Mouse (Mus musculus) splenic B cell, adult 2 months (primary cell): Measurements from ENCODE around the gene Nrip2.
A peak's percentile ranks its signal among the peaks of the same experiment; 100 is the strongest.

Source experiments
- DNase-seq: peaks from one replicate; pipeline ENCODE4 v3.0.0-alpha.2; 2011; ENCODE audit warnings: low read depth, low spot score
- H3K27me3 ChIP-seq: 2 replicates; pipeline ENCODE4 v1.6.1; 2012; ENCODE audit warnings: mild to moderate bottlenecking, low read length, moderate library complexity, mixed read lengths; ENCODE audit not compliant: control insufficient read depth, poor library complexity, insufficient read depth, severe bottlenecking
- H3K36me3 ChIP-seq: 2 replicates; pipeline ENCODE4 v1.6.1; 2012; ENCODE audit warnings: mild to moderate bottlenecking, low read length, moderate library complexity, mixed read lengths; ENCODE audit not compliant: control insufficient read depth, poor library complexity, insufficient read depth, severe bottlenecking

Gene Nrip2

DNA sequence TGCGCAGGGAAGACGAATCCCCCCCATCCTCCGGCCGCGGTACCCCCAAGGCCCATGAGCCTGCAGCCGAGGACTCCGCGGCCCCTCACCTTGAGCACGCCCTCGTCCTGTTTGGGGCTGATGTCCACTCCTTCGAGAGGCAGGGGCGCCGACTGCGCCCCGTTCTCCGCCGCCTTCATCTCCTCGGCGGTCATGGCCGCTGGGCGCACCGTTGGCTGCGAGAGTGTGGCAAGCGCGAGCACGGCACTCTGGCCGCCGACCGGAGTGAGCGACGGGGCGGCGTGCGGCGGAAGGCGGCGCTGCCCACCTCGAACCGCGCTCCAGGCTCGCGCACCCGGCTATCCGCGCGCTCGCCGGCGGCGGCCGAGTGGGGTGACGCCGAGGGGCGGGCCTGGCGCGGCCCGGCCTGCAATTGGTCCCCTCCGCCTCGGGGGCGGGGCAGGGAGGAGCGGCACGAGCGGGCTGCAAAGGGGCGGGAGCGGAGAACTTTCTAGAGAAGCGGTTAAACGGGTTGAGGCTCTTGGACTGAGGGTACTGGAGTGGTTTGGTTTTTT lies 39.3 kb downstream of the Nrip2 start, which contains the start of gene Fkbp4:
Gene Fkbp4 (minus strand): TSS at position 361 of the 554 bp plus-strand sequence.
- Histone ChIP-seq H3K27me3 (no peaks in the 10 kb centered on the region; the same call in 1 of the 2 replicates), H3K36me3 (peaks cover 9% of the 10 kb centered on the region)
- DNase-seq, result peak; percentile 95

DNA sequence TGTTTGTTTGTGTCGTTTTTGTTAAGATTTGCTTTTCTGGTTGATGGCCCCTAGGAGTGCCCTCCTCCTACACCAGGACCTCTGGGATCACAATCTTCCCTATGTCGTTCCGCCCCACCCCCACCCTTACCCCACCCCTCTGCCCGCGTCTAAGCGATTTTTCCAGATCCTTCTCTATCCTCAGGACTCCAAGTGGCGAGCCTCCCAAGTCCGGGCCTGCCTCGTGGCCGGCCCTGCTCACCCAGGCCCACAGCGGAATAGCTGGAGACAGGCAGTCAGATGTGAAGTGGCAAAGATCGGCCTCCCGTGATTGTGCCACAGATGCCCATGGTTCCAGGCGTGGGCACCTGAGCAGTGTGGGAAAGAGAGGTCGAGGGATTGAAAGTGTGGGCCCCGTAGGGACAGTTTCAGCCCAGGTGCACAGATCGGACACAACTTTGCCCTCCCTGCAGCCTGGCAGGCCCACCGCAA lies 39.8 kb downstream of the Nrip2 start:
- DNase-seq, result no peak
- H3K27me3 ChIP-seq, result no peaks in the 10 kb centered on the region; the same call in 1 of the 2 replicates

DNA sequence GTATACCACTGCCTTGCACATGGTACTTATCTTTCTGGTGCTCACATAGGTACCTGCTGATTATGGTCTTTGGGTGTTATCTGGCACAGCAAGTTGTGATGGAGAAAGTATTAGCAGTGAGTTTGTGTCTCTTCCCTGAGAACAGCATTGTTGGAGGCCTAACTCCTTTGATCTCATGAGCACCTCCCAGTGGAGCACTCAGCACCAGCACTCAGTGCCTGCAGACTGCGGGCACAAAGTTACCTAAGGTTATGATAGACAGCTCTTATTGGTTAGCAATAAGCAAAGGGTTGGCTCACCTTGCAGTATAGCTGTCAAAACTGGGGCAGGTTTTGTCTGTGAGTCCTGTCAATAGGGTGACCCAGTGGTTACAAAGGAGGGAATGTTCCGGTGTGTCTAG lies 41.1 kb downstream of the Nrip2 start:
- DNase-seq, result peak; percentile 40
- no peaks in the 10 kb centered on the region; the same call in 1 of the 2 replicates for H3K27me3 ChIP-seq

More for the DNA sequence above, 39.8 kb downstream of the Nrip2 start:
- peaks cover 5% of the 10 kb centered on the region for H3K36me3 ChIP-seq

DNA sequence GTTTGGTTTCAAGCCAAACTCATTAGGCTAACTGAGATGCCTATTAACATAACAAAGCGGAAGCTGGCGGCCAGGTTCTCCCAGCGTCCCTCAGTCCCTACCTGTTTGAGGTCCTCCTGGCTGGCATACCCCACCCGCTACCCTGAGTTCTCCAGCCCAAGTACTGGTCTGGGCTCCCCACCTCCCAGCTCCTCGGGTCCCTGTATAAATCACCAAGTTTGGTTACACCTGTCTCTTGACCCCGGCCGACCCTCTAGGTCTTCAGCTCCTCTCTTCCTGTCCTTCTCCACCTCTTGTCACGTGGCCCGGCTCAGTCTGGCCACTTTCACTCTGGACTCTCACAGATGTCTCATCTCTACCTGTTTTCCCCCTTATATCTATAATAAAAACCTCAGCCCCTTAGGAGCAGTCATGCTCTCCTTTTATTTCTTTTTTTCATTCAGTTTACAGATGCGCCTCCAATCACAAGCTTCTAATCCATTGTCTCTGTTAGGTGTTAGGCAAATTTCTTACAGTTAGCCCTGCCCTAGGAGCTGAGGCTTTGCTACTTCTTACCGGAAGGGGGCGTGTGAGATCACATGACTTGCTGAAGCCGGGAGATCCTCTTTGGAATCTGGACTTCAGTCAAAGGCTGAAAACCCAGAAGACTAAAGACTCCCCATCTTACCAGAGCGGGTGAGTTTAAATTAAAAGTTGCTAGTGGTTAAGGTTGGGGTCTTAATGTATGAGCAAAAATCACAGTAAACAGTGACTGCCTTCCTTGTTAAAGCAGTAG lies 46.9 kb downstream of the Nrip2 start:
- peak; percentile 64 for DNase-seq

More for the DNA sequence above, 41.1 kb downstream of the Nrip2 start:
- H3K36me3 ChIP-seq, result peaks cover 3% of the 10 kb centered on the region

DNA sequence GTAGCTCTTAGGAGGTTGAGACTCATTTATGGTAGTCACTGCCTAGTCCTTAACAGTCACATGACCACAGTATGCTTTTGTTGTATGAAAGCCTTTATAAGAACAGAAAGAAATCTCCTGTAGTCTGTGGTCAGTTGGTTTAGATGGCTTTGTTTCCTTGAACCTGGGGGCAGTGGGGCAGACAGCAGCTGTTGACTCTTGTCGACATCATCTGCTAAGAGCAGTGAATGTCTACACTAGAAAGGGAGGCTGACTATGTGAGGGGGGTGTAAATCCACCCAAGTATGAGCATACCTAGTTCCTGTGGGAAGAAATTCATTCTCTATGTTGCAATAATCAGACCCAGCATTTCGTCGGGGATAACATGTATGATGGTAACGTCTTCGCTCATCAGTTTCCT lies 48.0 kb downstream of the Nrip2 start:
- Histone ChIP-seq H3K27me3 (no peaks in the 10 kb centered on the region), H3K36me3 (no peaks in the 10 kb centered on the region)
- no peak for DNase-seq

More for the DNA sequence above, 46.9 kb downstream of the Nrip2 start:
- H3K27me3 ChIP-seq, result no peaks in the 10 kb centered on the region
- H3K36me3 ChIP-seq, result no peaks in the 10 kb centered on the region

DNA sequence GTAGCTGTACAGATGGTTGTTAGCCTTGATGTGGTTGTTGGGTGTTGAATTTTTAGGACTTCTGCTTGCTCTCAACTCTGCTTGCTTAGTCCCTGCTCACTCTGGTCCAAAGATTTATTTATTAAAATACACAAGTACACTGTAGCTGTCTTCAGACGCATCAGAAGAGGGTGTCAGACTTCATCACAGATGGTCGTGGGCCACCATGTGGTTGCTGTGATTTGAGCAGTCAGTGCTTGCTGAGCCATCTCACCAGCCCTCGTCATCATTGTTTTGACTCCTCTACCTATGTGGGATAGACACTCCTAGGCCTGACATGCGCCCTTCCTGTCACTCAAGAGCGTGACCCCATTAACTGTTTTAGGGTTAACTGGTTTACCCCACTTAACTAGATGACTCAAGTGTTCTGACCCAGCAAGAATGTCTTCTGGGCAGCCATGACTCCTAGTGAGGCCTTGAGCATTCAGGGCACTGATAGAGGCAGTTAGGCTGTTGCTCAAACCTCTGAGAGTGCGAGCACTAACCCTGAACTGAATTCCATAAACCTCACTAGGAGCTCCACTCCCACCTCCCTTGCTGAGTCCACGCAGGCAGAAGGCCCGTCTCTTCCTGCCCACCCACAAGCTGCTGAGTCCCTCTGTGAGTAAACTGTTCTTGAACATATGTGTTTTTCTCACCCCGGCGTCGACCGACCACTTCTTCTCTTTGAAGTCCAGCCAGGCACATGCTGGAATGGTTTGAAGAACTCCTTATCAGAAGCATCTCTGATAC lies 56.9 kb downstream of the Nrip2 start:
- H3K36me3 ChIP-seq, result no peaks in the 10 kb centered on the region
- DNase-seq, result no peak
- no peaks in the 10 kb centered on the region for H3K27me3 ChIP-seq

DNA sequence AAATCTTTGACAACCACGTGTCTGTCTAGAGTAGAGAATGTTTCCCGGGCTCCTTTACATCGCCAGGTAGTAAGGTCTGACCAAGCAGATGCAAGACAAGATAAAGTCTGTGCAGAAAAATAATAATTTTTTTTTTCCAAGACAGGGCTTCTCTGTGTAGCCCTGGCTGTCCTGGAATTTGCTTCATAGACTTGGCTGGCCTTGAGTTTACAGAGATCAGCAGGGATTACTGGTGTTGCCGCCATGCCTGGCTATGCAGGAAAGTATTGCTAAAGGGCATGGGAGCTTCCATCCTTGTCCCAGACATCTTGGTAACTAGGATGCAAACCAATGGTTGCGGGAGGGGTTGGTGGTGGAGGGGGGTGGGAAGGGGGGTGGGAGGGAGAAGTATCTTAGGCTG lies 58.1 kb downstream of the Nrip2 start:
- H3K27me3 ChIP-seq, result no peaks in the 10 kb centered on the region
- DNase-seq, result no peak
- H3K36me3 ChIP-seq, result no peaks in the 10 kb centered on the region

DNA sequence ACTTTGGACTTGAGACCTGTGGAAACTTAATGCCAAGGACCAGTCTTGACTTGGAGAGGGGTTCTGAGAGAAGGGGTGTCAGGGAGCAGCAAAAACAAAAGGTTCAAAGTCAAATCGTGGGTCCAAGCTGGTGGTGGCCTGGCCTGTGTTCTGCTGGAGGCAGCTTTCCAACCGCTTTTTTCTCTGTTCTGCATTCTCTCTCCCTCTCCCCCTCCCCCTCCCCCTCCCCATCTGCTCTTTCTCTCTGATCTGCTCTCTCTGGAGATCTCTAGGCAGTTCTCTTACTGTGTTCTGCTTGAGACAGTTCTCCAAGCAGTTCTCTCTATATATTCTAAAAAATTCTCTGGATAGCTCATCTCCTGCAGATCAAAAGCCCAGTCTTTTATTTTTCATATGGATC lies 61.2 kb downstream of the Nrip2 start:
- Histone ChIP-seq H3K27me3 (no peaks in the 10 kb centered on the region), H3K36me3 (no peaks in the 10 kb centered on the region)
- DNase-seq, result no peak

DNA sequence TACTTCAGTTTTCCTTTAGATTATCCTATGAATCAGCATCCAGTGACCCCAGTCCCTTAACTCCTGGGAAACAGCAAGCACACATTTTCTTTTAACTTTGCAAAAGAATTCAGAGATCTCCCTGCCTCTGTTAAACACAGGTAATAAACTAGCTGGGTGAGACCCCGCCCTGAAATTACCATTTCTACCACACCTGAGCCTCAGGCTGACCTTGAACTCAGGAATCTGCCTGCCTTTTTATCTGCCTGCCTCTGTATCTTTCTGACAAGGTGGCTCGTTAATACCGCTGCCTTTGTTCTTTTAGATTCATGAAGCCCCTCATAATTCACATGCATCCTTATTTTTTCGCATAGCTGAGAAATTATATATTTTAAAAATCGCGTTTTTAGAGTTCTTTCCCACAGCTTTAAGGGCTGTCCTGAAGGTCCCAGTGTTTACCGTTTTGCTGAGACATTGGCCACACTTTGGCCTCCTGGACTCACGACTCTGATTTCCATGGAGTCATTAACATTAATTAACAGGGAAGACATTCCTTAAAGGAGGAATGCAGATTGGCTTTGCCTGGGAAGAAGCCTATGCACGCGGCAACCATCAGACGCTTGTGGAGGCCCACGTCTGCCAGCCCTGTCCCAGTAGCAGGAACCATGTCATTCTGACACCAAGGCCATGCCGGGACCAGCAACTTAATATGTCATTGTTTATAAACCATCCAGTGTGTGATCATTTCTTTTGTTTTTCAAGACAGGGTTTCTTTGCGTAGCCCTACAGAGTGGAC lies 61.8 kb downstream of the Nrip2 start:
- no peaks in the 10 kb centered on the region for H3K27me3 ChIP-seq
- no peaks in the 10 kb centered on the region for H3K36me3 ChIP-seq
- DNase-seq, result no peak

DNA sequence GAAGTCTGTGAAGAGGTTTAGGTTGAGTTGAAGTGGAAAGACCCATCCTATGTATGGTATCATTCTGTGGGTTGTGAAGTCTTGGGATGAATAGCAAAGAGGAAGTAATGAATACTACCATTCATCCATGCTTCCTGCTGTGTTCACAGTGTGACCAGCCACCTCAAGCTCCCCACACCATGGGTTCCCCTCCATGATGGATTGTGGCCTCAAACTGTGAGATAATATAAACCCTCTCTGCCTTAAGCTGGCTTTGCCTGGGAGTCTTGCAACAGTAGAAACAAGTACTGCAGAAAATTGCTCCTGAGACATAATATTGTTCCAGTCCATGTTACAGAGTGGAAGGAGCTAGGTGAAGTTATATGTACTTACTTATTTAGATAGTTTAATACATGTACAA lies 62.5 kb downstream of the Nrip2 start:
- H3K36me3 ChIP-seq, result no peaks in the 10 kb centered on the region
- H3K27me3 ChIP-seq, result no peaks in the 10 kb centered on the region
- DNase-seq, result no peak

DNA sequence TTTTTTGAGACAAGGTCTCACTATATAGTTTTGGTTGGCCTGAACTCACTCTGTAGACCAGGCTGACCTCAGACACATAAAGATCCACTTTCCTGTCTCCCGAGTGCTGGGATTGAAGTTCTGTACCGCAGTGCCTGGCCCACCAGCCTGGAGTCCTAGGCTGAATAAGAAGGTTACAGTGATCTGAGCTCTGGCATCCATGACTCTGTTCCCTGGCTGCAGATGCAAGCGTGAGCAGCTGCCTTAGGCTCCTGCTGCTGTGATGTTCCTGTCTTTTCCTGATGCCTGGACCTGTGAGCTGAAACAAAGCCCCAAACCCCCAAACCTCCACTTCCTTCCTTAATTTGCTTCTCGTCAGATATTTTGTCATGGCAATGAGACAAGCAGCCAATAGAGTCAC lies 65.9 kb downstream of the Nrip2 start:
- no peak for DNase-seq
- Histone ChIP-seq H3K36me3 (no peaks in the 10 kb centered on the region), H3K27me3 (no peaks in the 10 kb centered on the region)
